Mouse (Mus musculus) MEL (cell line): ENCODE measurements around the gene Zfp462. TPM values are rescaled to one million over a fixed set of nuclear protein-coding genes. Genes with fewer than 3 reads are reported as not detected.

Experiments
- DNase-seq: peaks from one replicate; pipeline ENCODE4 v3.0.0; 2011; ENCODE audit warnings: low read depth, low spot score
- H3K27ac ChIP-seq: 2 replicates; pipeline ENCODE4 v1.5.1; 2012; ENCODE audit warnings: low read depth, mild to moderate bottlenecking, control low read depth, low read length, moderate library complexity; ENCODE audit not compliant: control insufficient read depth
- H3K27me3 ChIP-seq, 2 experiments: fragments of 150-350 bp in 1 of 2; sonication (generic) in 1 of 2; 2 replicates each; pipeline ENCODE4 v1.6.1; 2012; ENCODE audit warnings: low read length in 2 of 2, mild to moderate bottlenecking in 2 of 2, improper control_type of control experiment in 1 of 2, moderate library complexity in 1 of 2; ENCODE audit not compliant: insufficient read depth in 2 of 2, control insufficient read depth in 1 of 2
- H3K36me3 ChIP-seq, 2 experiments: 2 replicates each; pipeline ENCODE4 v1.6.1; 2012 to 2014; ENCODE audit warnings: low read length in 2 of 2, improper control_type of control experiment in 1 of 2, inconsistent platforms in 1 of 2, mild to moderate bottlenecking in 1 of 2; ENCODE audit not compliant: insufficient read depth in 2 of 2, control insufficient read depth in 1 of 2
- H3K4me1 ChIP-seq, 2 experiments: fragments of 150-350 bp in 1 of 2; sonication (generic) in 1 of 2; 2 replicates each; pipeline ENCODE4 v1.6.1; 2012; ENCODE audit warnings: low read length in 2 of 2, improper control_type of control experiment in 1 of 2, mild to moderate bottlenecking in 1 of 2; ENCODE audit not compliant: insufficient read depth in 2 of 2, control insufficient read depth in 1 of 2
- H3K4me3 ChIP-seq, 2 experiments: fragments of 150-350 bp in 1 of 2; sonication (generic) in 1 of 2; 2 replicates each; pipeline ENCODE4 v1.5.1; 2012; ENCODE audit warnings: low read depth in 2 of 2, low read length in 2 of 2, mild to moderate bottlenecking in 2 of 2, moderate library complexity in 2 of 2, control low read depth in 1 of 2, improper control_type of control experiment in 1 of 2; ENCODE audit not compliant: control insufficient read depth in 1 of 2, insufficient read depth in 1 of 2
- H3K79me2 ChIP-seq: 2 replicates; pipeline ENCODE4 v1.6.1; 2012; ENCODE audit warnings: mild to moderate bottlenecking, low read length, moderate library complexity; ENCODE audit not compliant: control insufficient read depth, poor library complexity, insufficient read depth
- H3K9ac ChIP-seq: 2 replicates; pipeline ENCODE4 v1.6.1; 2012; ENCODE audit warnings: low read depth, mild to moderate bottlenecking, control low read depth, low read length, moderate library complexity; ENCODE audit not compliant: control insufficient read depth, poor library complexity, severe bottlenecking
- H3K9me3 ChIP-seq: fragments of 150-350 bp; sonication (generic); replicated peaks from 2 replicates; pipeline ENCODE4 v1.6.1; 2012; ENCODE audit warnings: mild to moderate bottlenecking, low read length, improper control_type of control experiment, moderate library complexity; ENCODE audit not compliant: insufficient read depth
- BHLHE40 ChIP-seq: IDR thresholded peaks from 2 replicates; pipeline ENCODE4 v1.6.1; 2012; ENCODE audit warnings: low read depth, mild to moderate bottlenecking, inconsistent platforms, low read length, improper control_type of control experiment, borderline replicate concordance
- CHD1 ChIP-seq: IDR thresholded peaks from 2 replicates; pipeline ENCODE4 v1.6.1; 2012; ENCODE audit warnings: low read depth, mild to moderate bottlenecking, inconsistent platforms, low read length, improper control_type of control experiment
- E2F4 ChIP-seq: IDR thresholded peaks from 2 replicates; pipeline ENCODE4 v1.6.1; 2011; ENCODE audit warnings: low read depth, low read length, improper control_type of control experiment, borderline replicate concordance
- EP300 ChIP-seq, 2 experiments: IDR thresholded peaks; 2 replicates each; pipeline ENCODE4 v1.6.1; 2011; ENCODE audit warnings: improper control_type of control experiment in 2 of 2, low read length in 2 of 2, low read depth in 1 of 2, mild to moderate bottlenecking in 1 of 2
- GABPA ChIP-seq: IDR thresholded peaks from 2 replicates; pipeline ENCODE4 v1.6.1; 2012; ENCODE audit warnings: low read depth, mild to moderate bottlenecking, inconsistent platforms, low read length, improper control_type of control experiment, moderate library complexity
- MAFK ChIP-seq: IDR thresholded peaks from 2 replicates; pipeline ENCODE4 v1.6.1; 2011; ENCODE audit warnings: low read depth, mild to moderate bottlenecking, low read length, improper control_type of control experiment, borderline replicate concordance
- MAZ ChIP-seq: IDR thresholded peaks from 2 replicates; pipeline ENCODE4 v1.6.1; 2012; ENCODE audit warnings: low read depth, mild to moderate bottlenecking, inconsistent platforms, low read length, improper control_type of control experiment
- MYC ChIP-seq: IDR thresholded peaks from 2 replicates; pipeline ENCODE4 v1.6.1; 2011; ENCODE audit warnings: low read depth, mild to moderate bottlenecking, low read length, improper control_type of control experiment, moderate library complexity
- NELFE ChIP-seq: IDR thresholded peaks from 2 replicates; pipeline ENCODE4 v1.6.1; 2011; ENCODE audit warnings: low read depth, low read length, improper control_type of control experiment
- NRF1 ChIP-seq: IDR thresholded peaks from 2 replicates; pipeline ENCODE4 v1.6.1; 2014; ENCODE audit warnings: low read depth, mild to moderate bottlenecking, inconsistent platforms, low read length, improper control_type of control experiment, moderate library complexity; ENCODE audit not compliant: poor library complexity, insufficient read depth, severe bottlenecking
- POLR2A ChIP-seq, 2 experiments: IDR thresholded peaks; 2 replicates each; pipeline ENCODE4 v1.6.1; 2011 to 2012; ENCODE audit warnings: low read length in 2 of 2, mild to moderate bottlenecking in 2 of 2, control low read depth in 1 of 2, improper control_type of control experiment in 1 of 2, low read depth in 1 of 2, moderate library complexity in 1 of 2; ENCODE audit not compliant: control insufficient read depth in 1 of 2, insufficient read depth in 1 of 2, poor library complexity in 1 of 2
- POLR2AphosphoS2 ChIP-seq: IDR thresholded peaks from 2 replicates; pipeline ENCODE4 v1.6.1; 2011; ENCODE audit warnings: low read length, improper control_type of control experiment
- POLR2AphosphoS5 ChIP-seq: IDR thresholded peaks from 2 replicates; pipeline ENCODE4 v1.6.1; 2012; ENCODE audit warnings: low read depth, borderline replicate concordance, mild to moderate bottlenecking, inconsistent platforms, low read length, moderate library complexity, mixed read lengths
- RAD21 ChIP-seq: IDR thresholded peaks from 2 replicates; pipeline ENCODE4 v1.6.1; 2011; ENCODE audit warnings: mild to moderate bottlenecking, low read depth, low read length, improper control_type of control experiment
- RCOR1 ChIP-seq: IDR thresholded peaks from 2 replicates; pipeline ENCODE4 v1.6.1; 2012; ENCODE audit warnings: low read depth, mild to moderate bottlenecking, inconsistent platforms, low read length, improper control_type of control experiment
- SIN3A ChIP-seq: IDR thresholded peaks from 2 replicates; pipeline ENCODE4 v1.6.1; 2012; ENCODE audit warnings: low read length, improper control_type of control experiment, inconsistent platforms
- SMC3 ChIP-seq: IDR thresholded peaks from 2 replicates; pipeline ENCODE4 v1.6.1; 2011; ENCODE audit warnings: low read depth, low read length, improper control_type of control experiment
- TAL1 ChIP-seq: IDR thresholded peaks from 2 replicates; pipeline ENCODE4 v1.6.1; 2012; ENCODE audit warnings: mild to moderate bottlenecking, inconsistent platforms, low read length, moderate library complexity, mixed read lengths
- TCF12 ChIP-seq: IDR thresholded peaks from 2 replicates; pipeline ENCODE4 v1.6.1; 2014; ENCODE audit warnings: low read depth, mild to moderate bottlenecking, inconsistent platforms, low read length, improper control_type of control experiment, moderate library complexity
- USF1 ChIP-seq: IDR thresholded peaks from 2 replicates; pipeline ENCODE4 v1.6.1; 2014; ENCODE audit warnings: low read depth, mild to moderate bottlenecking, inconsistent platforms, low read length, improper control_type of control experiment, moderate library complexity
- USF2 ChIP-seq, 2 experiments: IDR thresholded peaks; 2 replicates each; pipeline ENCODE4 v1.6.1; 2011 to 2012; ENCODE audit warnings: improper control_type of control experiment in 2 of 2, low read length in 2 of 2, borderline replicate concordance in 1 of 2, inconsistent platforms in 1 of 2, low read depth in 1 of 2, mild to moderate bottlenecking in 1 of 2; ENCODE audit not compliant: insufficient read depth in 1 of 2
- ZC3H11A ChIP-seq: IDR thresholded peaks from 2 replicates; pipeline ENCODE4 v1.6.1; 2012; ENCODE audit warnings: low read depth, mild to moderate bottlenecking, inconsistent platforms, low read length, improper control_type of control experiment
- ZMIZ1 ChIP-seq: IDR thresholded peaks from 2 replicates; pipeline ENCODE4 v1.6.1; 2012; ENCODE audit warnings: low read depth, mild to moderate bottlenecking, inconsistent platforms, low read length, improper control_type of control experiment, moderate library complexity
- ZNF384 ChIP-seq: IDR thresholded peaks from 2 replicates; pipeline ENCODE4 v1.6.1; 2012; ENCODE audit warnings: low read depth, mild to moderate bottlenecking, inconsistent platforms, low read length, improper control_type of control experiment
- polyA plus RNA-seq, 2 experiments: library from polyadenylated mRNA; stranded (reverse) in 1 of 2; unstranded in 1 of 2; fragments of >175 nt in 1 of 2; fragments of >200 nt in 1 of 2; gene quantifications; 2 replicates each; pipeline versions ENCODE4 v1.2.1 to v1.2.4; 2012; ENCODE audit warnings: low replicate concordance in 2 of 2, low read depth in 1 of 2; ENCODE audit not compliant: insufficient read length in 2 of 2, insufficient read depth in 1 of 2, missing spikeins in 1 of 2
- total RNA-seq: library from RNA; depleted of rRNA; stranded (reverse); fragments of 300-350 nt; gene quantifications from 2 replicates; pipeline ENCODE4 v1.2.3, GENCODE M21; 2012

Zfp462 gene
- total and polyA plus RNA-seq, 3 experiments = not detected

GRCm38 (mm10) chr4:54949561-54949940, 4.7 kb downstream of the Zfp462 start:
- no peak for DNase-seq
- Histone ChIP-seq H3K36me3 (no peaks in the 10 kb centered on the region), H3K4me1 (no peaks in the 10 kb centered on the region), H3K79me2 (no peaks in the 10 kb centered on the region), H3K27me3 (no peaks in the 10 kb centered on the region), H3K9me3 (no peaks in the 10 kb centered on the region), H3K9ac (no peak overlapping the region), H3K4me3 (no peak overlapping the region), H3K27ac (no peak overlapping the region)
- TF ChIP-seq POLR2AphosphoS2 (no peak), E2F4 (no peak), MAFK (no peak), BHLHE40 (no peak), CHD1 (no peak), TCF12 (no peak), USF1 (no peak), EP300 (IDR thresholded peaks at IDR 0.05; ENCODE audit: low read depth in 1 of 2, low read length in 2 of 2) (no peak), TAL1 (no peak), POLR2A (IDR thresholded peaks at IDR 0.05; ENCODE audit: control insufficient read depth in 1 of 2, insufficient read depth in 1 of 2, low read depth in 1 of 2, low read length in 2 of 2, poor library complexity in 1 of 2) (no peak), SIN3A (no peak), ZNF384 (no peak), RCOR1 (no peak), ZC3H11A (no peak), SMC3 (no peak), USF2 (IDR thresholded peaks at IDR 0.05; ENCODE audit: borderline replicate concordance in 1 of 2, insufficient read depth in 1 of 2, low read depth in 1 of 2, low read length in 2 of 2) (no peak), NELFE (no peak), MYC (no peak), MAZ (no peak)

DNA sequence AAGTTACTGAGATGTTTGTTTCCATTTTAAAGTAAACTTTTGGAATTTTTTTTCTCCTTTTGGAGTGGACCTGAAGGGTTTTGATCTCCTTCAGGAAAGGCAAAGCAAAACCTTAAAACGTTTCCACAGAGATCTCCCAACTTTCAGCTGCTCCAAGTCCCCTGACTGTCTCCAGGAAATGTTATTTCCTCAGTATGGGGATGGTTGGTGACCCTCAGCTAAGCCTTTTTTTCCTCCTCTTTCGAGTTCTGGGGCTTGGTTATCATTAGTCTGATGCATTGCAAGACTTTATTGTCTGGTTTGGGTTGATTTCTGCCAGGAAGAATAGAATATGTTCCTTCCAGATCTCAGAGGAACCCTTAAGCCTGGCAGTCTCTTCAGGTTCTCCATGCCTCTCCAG, 5.3 kb downstream of the Zfp462 start:
- no peak for TF ChIP-seq USF2 (IDR thresholded peaks at IDR 0.05; ENCODE audit: borderline replicate concordance in 1 of 2, insufficient read depth in 1 of 2, low read depth in 1 of 2, low read length in 2 of 2)
- TF ChIP-seq NELFE = no peak
- no peak for TF ChIP-seq POLR2AphosphoS5
- TF ChIP-seq GABPA = no peak
- no peak for TF ChIP-seq ZMIZ1
- no peak for TF ChIP-seq NRF1
- TF ChIP-seq EP300 (IDR thresholded peaks at IDR 0.05; ENCODE audit: low read depth in 1 of 2, low read length in 2 of 2) = no peak
- no peak for TF ChIP-seq RAD21
- H3K79me2 ChIP-seq = no peaks in the 10 kb centered on the region
- H3K4me3 ChIP-seq = no peak overlapping the region
- no peak overlapping the region for H3K9ac ChIP-seq
- H3K36me3 ChIP-seq = no peaks in the 10 kb centered on the region
- H3K9me3 ChIP-seq = no peaks in the 10 kb centered on the region
- H3K27me3 ChIP-seq = no peaks in the 10 kb centered on the region
- no peaks in the 10 kb centered on the region for H3K4me1 ChIP-seq
- H3K27ac ChIP-seq = no peak overlapping the region
- DNase-seq = no peak
